Mouse (Mus musculus) G1E (cell line): ENCODE measurements around the gene Mzt1. TPM values are rescaled to one million over a fixed set of nuclear protein-coding genes. Genes with fewer than 3 reads are reported as not detected.
A peak's percentile ranks its signal among the peaks of the same experiment; 100 is the strongest.
"Not testable (repeated sequence)": the region's sequence is repeated elsewhere in the genome, so short reads cannot be mapped to it uniquely, and the experiment has no call there.

Experiments
- ATAC-seq: 2 replicates; pipeline ENCODE4 v1.8.0; 2016; ENCODE audit warnings: mild to moderate bottlenecking; ENCODE audit not compliant: insufficient number of reproducible peaks, poor library complexity, low FRiP score, severe bottlenecking; ENCODE audit errors: extremely low read depth
- DNase-seq: peaks from one replicate; pipeline ENCODE4 v3.0.0; 2012; ENCODE audit warnings: low spot score
- H3K27me3 ChIP-seq: 2 replicates; pipeline ENCODE4 v1.6.1; 2012; ENCODE audit warnings: mild to moderate bottlenecking, low read length, inconsistent platforms; ENCODE audit not compliant: insufficient read depth
- H3K36me3 ChIP-seq: replicated peaks from 2 replicates; pipeline ENCODE3; 2012; ENCODE audit warnings: mild to moderate bottlenecking, inconsistent platforms
- H3K4me1 ChIP-seq: 2 replicates; pipeline ENCODE4 v1.6.1; 2012; ENCODE audit warnings: low read depth, low read length, inconsistent platforms, mixed read lengths; ENCODE audit not compliant: insufficient read depth
- H3K4me3 ChIP-seq: 2 replicates; pipeline ENCODE4 v1.5.1; 2012; ENCODE audit warnings: low read depth, mild to moderate bottlenecking, inconsistent platforms, low read length, moderate library complexity, mixed read lengths
- H3K9me3 ChIP-seq: replicated peaks from 2 replicates; pipeline ENCODE4 v1.6.1; 2012; ENCODE audit warnings: inconsistent platforms
- CTCF ChIP-seq: IDR thresholded peaks from 2 replicates; pipeline ENCODE4 v1.5.1; 2012; ENCODE audit warnings: low read depth, low read length, inconsistent platforms, mixed read lengths
- GATA1 ChIP-seq: IDR thresholded peaks from 2 replicates; pipeline ENCODE4 v1.6.1; 2012; ENCODE audit warnings: borderline replicate concordance, low read length, inconsistent platforms, mixed read lengths
- GATA2 ChIP-seq: IDR thresholded peaks from 2 replicates; pipeline ENCODE4 v1.6.1; 2012; ENCODE audit warnings: low read depth, low read length, inconsistent platforms, borderline replicate concordance
- POLR2AphosphoS5 ChIP-seq: IDR thresholded peaks from 2 replicates; pipeline ENCODE4 v1.6.1; 2012; ENCODE audit warnings: low read depth, low read length, inconsistent platforms; ENCODE audit not compliant: insufficient replicate concordance
- TAL1 ChIP-seq: conservative IDR thresholded peaks from 2 replicates; pipeline ENCODE4 v1.6.1; 2012; ENCODE audit warnings: low read depth, low read length, inconsistent platforms, mixed read lengths
- polyA plus RNA-seq: library from polyadenylated mRNA; stranded (reverse); fragments of >175 nt; gene quantifications from 2 replicates; pipeline ENCODE4 v1.2.3, GENCODE M21; 2012
- total RNA-seq, 2 experiments: library from RNA; stranded (forward) in 1 of 2; stranded (reverse) in 1 of 2; fragments of 200-1000 nt in 1 of 2; fragments of >200 nt in 1 of 2; fragmentation: Nextera tagmentation in 1 of 2; gene quantifications; 2 replicates each; pipeline ENCODE4 v1.2.3; 2014 to 2017

The Mzt1 gene
- total and polyA plus RNA-seq, 3 experiments = 48.8 to 304 (median 181) TPM

DNA sequence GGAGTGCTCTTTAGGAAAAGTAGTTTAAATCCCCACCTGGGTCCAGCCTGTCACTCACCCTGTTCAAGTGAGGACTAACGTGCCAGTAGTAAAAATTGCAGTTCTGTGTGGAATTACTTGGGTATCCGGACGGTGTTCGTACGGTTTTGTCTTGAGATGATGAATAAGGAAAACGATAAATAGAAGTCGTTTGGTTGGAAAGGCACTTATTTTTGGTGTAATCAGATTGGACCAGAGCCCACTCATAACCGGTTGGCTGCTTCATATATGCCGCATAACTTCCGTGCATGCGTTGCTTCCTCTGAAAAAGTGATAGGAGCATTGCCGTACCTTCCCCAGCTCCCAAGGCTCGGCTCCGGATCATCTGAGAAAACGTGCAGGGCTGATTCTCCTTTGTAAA is 848 bp upstream of the Mzt1 start:
- TF ChIP-seq GATA1 = no peak
- TF ChIP-seq POLR2AphosphoS5 = no peak
- no peak for TF ChIP-seq CTCF
- no peak for TF ChIP-seq TAL1
- no peak for TF ChIP-seq GATA2
- Histone ChIP-seq H3K9me3 (no peaks in the 10 kb centered on the region), H3K27me3 (no peaks in the 10 kb centered on the region), H3K4me3 (peak overlapping the region; percentile 95), H3K36me3 (peaks cover 55% of the 10 kb centered on the region), H3K4me1 (peaks cover 44% of the 10 kb centered on the region)
- DNase-seq (peak; percentile 49), ATAC-seq (peak; percentile 17)

DNA sequence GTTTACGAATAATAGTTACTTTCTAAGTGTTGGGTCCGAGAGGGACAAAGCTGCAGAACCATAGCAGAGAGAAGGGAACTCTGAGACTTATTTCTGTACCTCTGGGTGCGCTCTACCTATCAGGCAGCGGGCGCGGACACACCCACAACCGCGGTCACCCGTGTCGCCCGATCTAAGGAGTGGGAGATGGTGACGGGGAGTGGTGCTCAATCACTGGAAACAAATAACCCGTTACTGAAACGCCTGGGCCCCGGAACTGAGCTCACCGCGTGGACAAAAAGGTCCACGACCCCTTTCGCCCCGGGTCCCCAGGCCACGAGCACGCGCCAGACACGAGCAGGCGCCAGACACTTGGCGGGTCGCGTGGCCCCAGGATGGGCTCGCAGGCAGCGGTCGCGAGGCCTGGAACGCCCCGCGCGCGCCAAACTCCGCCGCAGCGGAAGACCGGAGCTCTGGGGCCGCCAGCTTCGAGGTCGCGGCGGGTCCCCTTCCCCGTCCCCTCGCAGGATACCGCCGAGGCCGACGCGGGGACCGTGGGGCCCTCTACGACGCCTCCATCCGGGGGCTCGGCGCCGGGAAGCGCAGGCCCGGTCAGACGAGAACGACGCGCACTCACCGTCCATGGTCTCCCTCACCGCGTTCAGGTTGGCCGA is 430 bp downstream of the Mzt1 start:
- peak overlapping the region; percentile 95 for H3K4me3 ChIP-seq
- ATAC-seq (no peak), DNase-seq (no peak)
- H3K9me3 ChIP-seq = no peaks in the 10 kb centered on the region
- no peaks in the 10 kb centered on the region for H3K27me3 ChIP-seq
- peaks cover 52% of the 10 kb centered on the region for H3K4me1 ChIP-seq
- TF ChIP-seq CTCF (no peak), GATA2 (no peak)
- H3K36me3 ChIP-seq = peaks cover 50% of the 10 kb centered on the region

DNA sequence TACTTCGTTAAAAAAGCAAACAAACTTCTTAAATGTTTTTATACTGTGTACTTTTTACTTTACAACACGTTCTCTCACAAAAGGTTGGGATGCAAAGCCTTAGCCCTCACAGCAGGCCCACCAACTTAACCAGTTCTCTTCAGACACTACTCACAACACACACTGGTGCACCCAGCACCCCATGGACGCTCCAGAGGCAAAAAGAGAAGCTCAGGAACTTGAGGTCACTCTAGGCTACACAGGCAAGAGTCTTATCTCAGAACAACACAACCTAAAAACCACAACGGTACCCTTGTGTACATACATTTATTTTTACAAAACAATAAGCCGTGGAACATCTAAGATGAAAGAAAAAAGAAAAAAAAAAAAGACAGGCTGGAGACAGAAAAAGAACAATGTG is 1.2 kb downstream of the Mzt1 start:
- TF ChIP-seq GATA2 = no peak
- TF ChIP-seq TAL1 = peak; percentile 41
- DNase-seq (peak; percentile 58), ATAC-seq (peak; percentile 47)
- Histone ChIP-seq H3K27me3 (no peaks in the 10 kb centered on the region), H3K4me3 (peak overlapping the region; percentile 95), H3K36me3 (peaks cover 43% of the 10 kb centered on the region), H3K9me3 (no peaks in the 10 kb centered on the region), H3K4me1 (peaks cover 55% of the 10 kb centered on the region)

DNA sequence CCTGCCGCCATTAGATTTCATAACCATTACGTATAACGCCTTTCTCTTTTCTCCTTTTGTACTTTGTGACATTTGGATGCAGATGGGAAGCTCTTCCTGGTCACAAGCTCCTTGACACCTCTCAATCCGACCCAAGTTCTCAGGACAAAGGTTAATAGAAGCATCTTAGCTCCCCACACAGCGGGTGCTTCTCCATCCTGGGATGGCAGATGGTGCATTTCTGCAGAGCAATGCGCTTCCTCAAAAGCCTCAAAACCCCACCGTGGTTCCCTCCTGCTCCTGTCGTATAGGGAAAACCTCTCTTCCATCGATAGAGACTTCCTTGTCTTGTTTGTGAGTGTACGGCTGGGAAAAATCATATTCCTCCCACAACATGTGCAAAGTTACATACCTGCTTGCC is 1.8 kb downstream of the Mzt1 start:
- TF ChIP-seq CTCF (no peak), TAL1 (no peak), GATA1 (no peak), GATA2 (no peak), POLR2AphosphoS5 (no peak)
- peaks cover 42% of the 10 kb centered on the region for H3K36me3 ChIP-seq
- H3K9me3 ChIP-seq = no peaks in the 10 kb centered on the region
- H3K4me3 ChIP-seq = peak overlapping the region; percentile 95
- no peak for DNase-seq
- peaks cover 58% of the 10 kb centered on the region for H3K4me1 ChIP-seq
- ATAC-seq = no peak
- no peaks in the 10 kb centered on the region for H3K27me3 ChIP-seq

DNA sequence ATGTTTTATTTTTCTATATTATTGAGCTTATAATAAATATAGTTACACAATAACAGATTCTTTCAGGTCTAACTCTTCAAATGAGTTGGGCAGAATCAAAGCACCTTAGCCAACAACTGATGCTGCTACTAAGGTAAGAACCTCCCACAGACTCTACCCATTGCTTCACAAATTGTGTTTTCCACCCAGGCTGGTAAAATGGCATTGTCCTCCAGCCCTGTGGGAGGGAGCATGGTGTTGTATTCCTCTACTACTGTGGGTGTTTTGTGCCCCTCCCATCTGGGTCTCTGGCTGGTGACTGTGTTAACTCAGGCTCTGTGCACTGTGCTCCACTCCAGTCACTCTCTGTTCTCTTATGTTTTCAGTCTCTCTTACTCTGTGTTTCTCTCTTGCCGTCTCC is 2.4 kb downstream of the Mzt1 start:
- peak overlapping the region; percentile 95 for H3K4me3 ChIP-seq
- ATAC-seq = peak; percentile 17

DNA sequence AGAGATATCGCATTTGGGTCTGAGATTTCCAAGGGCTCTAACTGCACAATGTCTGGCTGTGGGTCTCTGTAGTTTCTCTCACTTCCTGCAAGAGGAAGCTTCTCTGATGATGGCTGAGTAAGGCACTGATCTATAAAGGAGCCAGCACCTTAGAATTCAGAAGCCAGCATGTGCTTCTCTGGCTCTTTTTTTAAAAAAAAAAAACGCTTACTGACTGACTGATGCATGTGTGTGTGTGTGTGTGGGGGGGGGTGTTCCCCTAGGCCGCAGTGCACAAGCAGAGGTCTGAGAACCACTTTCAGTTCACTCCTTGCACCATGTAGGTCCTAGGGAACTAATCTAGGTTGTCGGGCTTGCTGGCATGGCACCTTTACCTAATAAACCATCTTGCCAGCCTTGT is 4.5 kb downstream of the Mzt1 start:
- Histone ChIP-seq H3K4me3 (peak overlapping the region; percentile 61; the same call in 1 of the 2 replicates), H3K9me3 (no peaks in the 10 kb centered on the region), H3K4me1 (peaks cover 60% of the 10 kb centered on the region), H3K36me3 (peaks cover 47% of the 10 kb centered on the region), H3K27me3 (no peaks in the 10 kb centered on the region)
- no peak for DNase-seq
- ATAC-seq = no peak
- TF ChIP-seq POLR2AphosphoS5 (no peak), CTCF (no peak)

More for the DNA sequence above, 2.4 kb downstream of the Mzt1 start:
- DNase-seq = peak; percentile 27
- Histone ChIP-seq H3K9me3 (no peaks in the 10 kb centered on the region), H3K36me3 (peaks cover 42% of the 10 kb centered on the region), H3K27me3 (no peaks in the 10 kb centered on the region), H3K4me1 (peaks cover 57% of the 10 kb centered on the region)
- TF ChIP-seq GATA2 (no peak), POLR2AphosphoS5 (no peak), GATA1 (no peak)

DNA sequence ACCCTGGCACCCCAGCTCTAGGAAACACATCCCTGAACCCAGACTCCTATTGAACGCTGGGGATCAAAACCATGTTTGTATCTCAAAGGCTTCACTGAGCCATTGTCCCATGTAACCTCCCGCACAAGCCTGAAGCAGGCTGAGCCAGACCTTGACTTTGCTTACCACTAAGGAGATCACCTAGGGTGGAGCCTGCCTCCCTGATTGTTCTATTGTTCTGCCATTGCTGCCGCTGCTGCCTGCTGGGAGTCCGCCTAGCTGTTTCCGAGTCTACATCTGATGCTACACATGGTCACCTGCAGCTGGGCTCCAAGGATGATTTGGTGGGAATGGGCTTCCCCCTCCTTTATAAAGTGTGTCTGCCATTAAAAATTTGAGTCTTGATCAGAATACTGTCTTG is 6.6 kb downstream of the Mzt1 start:
- not testable (repeated sequence) for ATAC-seq

More for the DNA sequence above, 6.6 kb downstream of the Mzt1 start:
- not testable (repeated sequence) for DNase-seq, H3K4me3 ChIP-seq, H3K27me3 ChIP-seq, H3K9me3 ChIP-seq
- H3K36me3 ChIP-seq = peaks cover 58% of the 10 kb centered on the region
- peaks cover 59% of the 10 kb centered on the region for H3K4me1 ChIP-seq
